Mouse (Mus musculus) layer of hippocampus, adult 2 months (tissue): Measurements from ENCODE around the gene Prss54. TPM values are rescaled to one million over a fixed set of nuclear protein-coding genes. Genes with fewer than 3 reads are reported as not detected.

ENCODE experiments used
- DNase-seq, 2 experiments: peaks; one replicate each; pipeline ENCODE4 v3.0.0; 2022; ENCODE audit warnings: low spot score in 2 of 2
- H3K27ac ChIP-seq: fragments of 200-600 bp; 2 replicates; pipeline ENCODE4 v1.8.1; 2022
- H3K4me3 ChIP-seq: fragments of 200-600 bp; 2 replicates; pipeline ENCODE4 v1.8.1; 2022; ENCODE audit warnings: mild to moderate bottlenecking
- CTCF ChIP-seq: fragments of 200-600 bp; conservative IDR thresholded peaks from 2 replicates; pipeline ENCODE4 v1.8.1; 2022; ENCODE audit warnings: antibody characterized with exemption, mild to moderate bottlenecking, moderate library complexity
- total RNA-seq, 2 experiments: library from RNA; stranded (reverse); gene quantifications; 2 replicates each; pipeline ENCODE4 v1.2.3; 2021

Gene Prss54
- total RNA-seq, 2 experiments from 2014 or later = 0.42 TPM; not detected in 1

DNA sequence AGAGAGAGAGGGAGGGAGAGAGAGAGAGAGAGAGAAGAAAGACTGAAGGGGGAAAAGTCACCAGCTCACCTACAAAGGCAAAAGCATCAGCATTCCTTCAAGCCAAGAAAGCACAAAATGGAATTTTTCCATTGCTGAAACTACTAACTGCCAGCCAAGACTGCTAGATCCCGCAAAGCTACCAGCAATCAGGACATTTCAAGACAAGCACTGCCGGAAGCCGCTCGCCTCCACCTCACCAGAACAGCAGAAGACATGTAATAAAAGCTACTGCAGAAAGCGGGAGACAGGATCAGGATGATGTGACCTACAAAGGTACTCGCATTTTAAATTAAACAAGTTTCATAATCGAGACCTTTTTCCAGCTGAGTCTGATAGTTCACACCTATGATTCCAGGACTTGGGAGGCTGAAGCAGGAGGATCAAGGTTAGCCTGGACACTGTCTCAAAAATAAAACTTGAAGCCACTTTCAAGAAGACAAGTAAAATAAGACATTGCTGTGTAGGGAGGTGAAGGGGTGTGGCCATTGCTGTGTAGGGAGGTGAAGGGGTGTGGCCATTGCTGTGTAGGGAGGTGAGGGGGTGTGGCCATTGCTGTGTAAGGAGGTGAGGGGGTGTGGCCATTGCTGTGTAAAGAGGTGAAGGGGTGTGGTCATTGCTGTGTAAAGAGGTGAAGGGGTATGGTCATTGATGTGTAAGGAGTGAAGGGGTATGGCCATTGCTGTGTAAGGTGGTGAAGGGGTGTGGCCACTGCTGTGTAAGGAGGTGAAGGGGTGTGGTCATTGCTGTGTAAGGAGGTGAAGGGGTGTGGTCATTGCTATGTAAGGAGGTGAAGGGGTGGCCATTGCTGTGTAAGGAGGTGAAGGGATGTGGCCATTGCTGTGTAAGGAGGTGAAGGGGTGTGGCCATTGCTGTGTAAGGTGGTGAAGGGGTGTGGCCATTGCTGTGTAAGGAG is 17.6 kb upstream of the Prss54 start:
- no peak for TF ChIP-seq CTCF
- DNase-seq = no peak
- no peak overlapping the region for H3K27ac ChIP-seq
- no peak overlapping the region for H3K4me3 ChIP-seq

DNA sequence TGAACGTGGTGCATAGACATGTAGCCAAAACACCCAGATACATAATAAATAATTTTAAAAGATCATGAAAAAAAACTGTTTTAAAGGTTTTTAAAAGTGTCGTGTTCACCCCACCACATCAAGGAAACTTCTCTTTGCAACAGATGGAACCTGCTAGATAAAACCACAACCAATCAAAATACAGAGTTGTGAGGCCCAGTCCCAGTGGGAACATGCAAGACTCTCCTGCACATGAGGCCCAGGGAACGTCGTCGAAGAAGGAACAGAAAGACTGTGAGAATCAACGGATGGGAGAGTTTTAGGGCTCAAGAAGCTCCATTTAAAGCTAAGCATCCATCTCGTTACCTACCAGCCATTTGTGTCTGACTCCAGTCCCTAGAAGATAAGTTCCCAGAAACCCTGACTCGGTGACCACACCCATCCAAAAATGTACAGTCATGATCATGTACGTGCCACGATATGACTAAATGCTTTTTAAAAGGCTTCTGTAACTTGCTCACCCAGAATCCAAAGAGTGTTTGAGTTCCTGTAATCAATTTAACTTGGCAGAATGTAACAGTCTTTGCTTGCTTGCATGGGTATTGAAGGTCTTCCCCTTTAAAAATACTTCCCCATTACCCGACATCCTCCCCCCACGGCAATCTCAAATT is 16.1 kb upstream of the Prss54 start:
- H3K27ac ChIP-seq = no peak overlapping the region
- H3K4me3 ChIP-seq = no peak overlapping the region
- TF ChIP-seq CTCF = no peak
- no peak for DNase-seq

DNA sequence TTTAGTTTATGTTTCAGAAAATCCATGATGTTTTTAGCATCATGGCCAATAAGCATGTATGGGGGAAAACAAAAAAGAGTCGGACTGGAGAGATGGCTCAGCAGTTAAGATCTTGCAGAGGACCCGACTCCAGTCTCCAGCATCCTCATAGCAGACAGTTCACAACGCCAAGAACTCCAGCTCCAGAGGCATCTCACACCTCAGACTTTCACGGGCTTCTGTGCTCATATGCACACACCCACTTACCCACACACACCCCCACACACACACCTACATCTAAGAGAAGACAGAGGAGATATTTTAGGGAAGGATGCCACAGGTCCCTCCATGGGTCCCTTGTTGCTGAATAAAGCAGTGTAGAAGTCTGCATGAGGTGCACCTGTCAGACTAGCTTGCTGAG is 14.4 kb upstream of the Prss54 start:
- TF ChIP-seq CTCF = no peak
- DNase-seq = no peak
- H3K27ac ChIP-seq = no peak overlapping the region
- no peak overlapping the region for H3K4me3 ChIP-seq

DNA sequence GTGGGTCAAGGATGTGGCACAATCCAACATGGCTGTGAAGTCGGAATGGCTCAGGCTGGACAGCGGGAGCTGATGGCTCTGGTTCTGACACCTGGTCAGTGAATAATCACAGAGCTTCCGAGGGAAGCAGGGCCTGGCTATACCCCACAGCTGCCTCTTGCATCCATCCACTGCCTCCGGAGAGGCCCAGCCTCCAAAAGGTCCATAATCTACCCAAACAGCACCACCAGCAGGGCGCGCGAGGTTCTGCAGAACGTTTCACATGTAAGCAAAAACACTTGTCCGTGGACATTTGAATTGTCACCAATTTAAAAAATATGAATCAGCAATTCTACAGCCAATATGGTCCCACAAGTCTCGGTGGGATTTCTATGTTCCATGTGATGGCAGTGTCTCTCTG is 13.1 kb upstream of the Prss54 start:
- TF ChIP-seq CTCF = peak; percentile 47
- DNase-seq = no peak
- no peak overlapping the region for H3K4me3 ChIP-seq
- no peak overlapping the region for H3K27ac ChIP-seq

DNA sequence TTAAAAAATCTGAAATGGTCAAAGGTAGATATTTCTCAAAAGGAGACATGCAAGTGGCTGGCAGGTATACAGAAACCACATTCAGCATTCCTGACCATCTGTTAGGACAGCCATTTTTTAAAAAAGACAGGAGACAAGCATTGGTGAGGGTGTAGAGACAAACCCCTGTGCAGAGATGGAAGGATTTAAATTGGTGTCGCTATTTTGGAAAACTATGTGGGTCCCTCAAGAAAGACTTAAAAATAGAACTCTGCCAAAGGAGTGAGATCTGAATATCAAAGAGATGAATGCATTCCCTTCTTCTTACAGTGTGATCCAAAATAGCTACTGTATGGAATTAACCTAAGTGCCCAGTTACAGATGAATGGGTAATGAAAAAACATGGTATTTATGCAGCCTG is 11.2 kb upstream of the Prss54 start:
- no peak for TF ChIP-seq CTCF
- Histone ChIP-seq H3K4me3 (no peak overlapping the region), H3K27ac (no peak overlapping the region)
- DNase-seq = no peak

DNA sequence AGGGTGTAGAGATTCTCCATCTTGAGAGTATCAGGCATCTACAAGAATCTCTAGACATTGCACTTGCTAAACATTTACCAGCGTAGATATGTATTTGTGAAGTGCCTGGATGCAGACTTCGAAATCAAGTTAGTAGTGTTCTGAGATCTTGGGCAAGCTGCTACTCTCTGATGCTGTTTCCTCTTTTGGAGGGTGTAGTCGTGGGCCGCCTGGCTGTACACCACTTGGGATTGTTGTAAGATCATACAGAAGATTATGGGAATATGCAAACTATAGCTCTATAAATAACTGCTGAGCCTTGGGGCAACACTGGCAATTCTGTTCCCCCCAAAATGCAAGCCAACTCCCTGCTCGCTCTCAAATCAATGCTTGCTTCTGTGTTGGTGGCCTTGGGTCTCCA is 3.0 kb downstream of the Prss54 start:
- H3K27ac ChIP-seq = no peak overlapping the region
- TF ChIP-seq CTCF = no peak
- no peak for DNase-seq
- H3K4me3 ChIP-seq = no peak overlapping the region

DNA sequence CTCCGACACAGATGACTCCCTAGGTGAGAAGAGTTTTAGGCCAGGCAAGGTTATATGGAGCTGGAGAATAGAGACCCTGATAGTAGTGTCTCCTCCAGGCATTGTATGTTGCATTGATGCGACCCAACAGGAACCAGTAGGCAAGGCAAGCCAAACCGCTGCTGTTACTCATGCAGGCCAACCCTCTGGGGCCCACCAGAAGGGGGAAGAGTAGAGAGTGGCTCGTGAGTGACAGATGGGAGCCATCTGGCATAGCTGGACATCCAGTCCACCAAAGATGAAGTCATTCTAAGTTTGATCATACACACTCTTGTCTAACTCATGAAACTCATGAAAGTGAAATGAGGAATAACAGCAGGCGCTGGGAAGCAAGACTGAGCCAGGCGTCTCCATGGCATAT is 9.3 kb downstream of the Prss54 start:
- no peak overlapping the region for H3K4me3 ChIP-seq
- no peak for DNase-seq
- TF ChIP-seq CTCF = no peak
- no peak overlapping the region for H3K27ac ChIP-seq

DNA sequence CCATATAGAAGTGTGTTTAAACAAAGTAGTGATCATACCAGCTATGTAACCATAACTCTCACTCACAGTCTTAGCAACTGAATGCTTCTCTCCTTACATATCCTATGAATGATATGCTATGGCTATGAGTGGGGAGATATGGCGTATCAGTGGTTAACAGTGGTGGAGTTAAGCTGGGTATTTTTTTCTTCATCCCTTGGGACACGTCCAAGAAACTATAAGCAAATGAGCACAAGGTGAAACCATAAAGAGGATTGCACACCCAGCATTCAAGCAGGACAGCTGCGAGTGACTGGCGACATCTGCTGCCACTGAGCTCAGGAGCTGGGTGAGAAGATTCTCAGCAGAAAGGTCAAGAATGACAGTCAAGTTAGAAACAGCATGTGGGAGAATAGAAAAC is 9.9 kb downstream of the Prss54 start:
- Histone ChIP-seq H3K4me3 (no peak overlapping the region), H3K27ac (no peak overlapping the region)
- TF ChIP-seq CTCF = no peak
- DNase-seq = no peak

DNA sequence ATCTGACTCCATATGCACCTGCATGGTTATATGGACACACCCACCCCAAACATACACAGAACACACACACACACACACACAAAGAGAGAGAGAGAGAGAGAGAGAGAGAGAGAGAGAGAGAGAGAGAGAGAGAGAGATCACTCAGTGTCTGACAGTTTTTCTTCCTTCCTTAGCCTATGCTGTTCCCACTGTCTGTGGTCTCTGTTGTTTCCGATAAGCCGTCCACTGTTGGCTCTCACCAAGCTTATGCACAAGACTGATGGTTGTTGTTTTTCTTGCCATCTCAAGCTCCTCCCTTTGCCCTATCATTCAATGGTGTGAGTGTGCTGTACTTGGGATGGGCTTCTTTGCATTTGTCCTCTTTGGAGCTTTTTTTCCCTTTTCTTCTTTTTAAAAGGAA is 20.2 kb downstream of the Prss54 start:
- Histone ChIP-seq H3K4me3 (no peak overlapping the region), H3K27ac (no peak overlapping the region)
- DNase-seq = no peak
- no peak for TF ChIP-seq CTCF

DNA sequence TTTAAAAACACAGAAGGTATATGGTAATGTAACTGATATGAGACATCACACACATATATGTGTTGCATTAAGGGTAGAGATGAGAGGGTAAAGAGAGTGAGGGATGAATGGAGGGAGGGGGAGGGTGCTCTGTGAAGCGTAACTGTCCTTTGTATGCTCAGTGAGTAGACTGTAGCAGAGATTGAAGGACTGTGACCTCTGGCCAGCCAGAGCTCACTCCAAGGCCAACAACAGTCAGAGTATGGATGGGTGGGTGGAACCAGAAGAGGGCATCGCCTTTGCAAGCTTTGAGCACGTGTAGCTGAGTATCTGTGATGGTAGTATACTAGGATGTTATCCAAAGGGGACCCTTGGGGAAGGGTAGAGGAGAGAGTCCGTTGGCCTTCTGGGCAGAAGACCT is 24.6 kb downstream of the Prss54 start:
- TF ChIP-seq CTCF = no peak
- DNase-seq = no peak

DNA sequence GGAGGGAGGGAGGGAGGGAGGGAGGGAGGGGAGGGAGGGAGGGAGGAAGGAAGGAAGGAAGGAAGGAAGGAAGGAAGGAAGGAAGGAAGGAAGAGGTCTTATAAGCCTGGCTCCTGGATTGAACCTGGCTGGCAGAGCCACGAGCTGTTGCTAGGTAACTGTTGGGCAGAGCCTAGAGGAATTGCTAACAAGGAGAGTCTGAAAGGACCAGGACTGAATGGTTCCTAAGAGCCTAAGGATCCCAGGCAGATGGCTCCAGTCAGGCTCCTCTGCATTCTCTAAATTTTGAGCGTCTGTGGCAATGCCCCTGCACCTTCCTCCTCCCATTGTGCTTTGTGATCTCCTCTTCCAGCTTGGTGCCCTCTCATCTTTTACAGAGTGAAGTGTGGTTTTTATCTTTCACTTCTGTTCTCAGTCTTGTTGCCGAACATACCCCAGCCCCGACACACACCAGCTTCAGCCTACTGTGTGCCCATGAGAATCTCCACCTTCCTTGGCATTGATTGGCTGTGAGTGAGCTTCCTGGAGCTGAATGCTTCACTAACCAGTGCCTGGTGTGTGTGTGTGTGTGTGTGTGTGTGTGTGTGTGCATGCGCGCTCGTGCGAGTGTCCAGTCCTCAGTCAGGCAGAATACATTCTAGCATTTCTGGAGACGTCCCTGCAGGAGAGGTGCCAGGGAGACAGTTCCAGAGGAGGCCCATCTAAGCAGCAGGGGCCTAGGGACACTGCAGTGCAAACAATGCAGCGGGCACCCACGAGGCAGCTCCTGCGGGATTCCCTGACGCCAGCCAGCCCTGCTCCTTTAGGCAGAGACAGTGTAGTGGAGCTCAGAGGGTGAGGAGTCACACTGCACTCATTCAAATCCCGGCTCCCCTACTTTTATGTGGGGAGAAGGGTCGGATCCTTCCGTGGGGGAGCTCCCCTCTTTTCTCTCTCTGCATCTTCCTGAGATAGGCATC is 26.0 kb downstream of the Prss54 start:
- DNase-seq = peak in 1 of 2 experiments; percentile 32
- no peak for TF ChIP-seq CTCF
- Histone ChIP-seq H3K4me3 (no peak overlapping the region; the same call in 1 of the 2 replicates), H3K27ac (no peak overlapping the region)

More for the DNA sequence above, 24.6 kb downstream of the Prss54 start:
- no peak overlapping the region for H3K4me3 ChIP-seq
- H3K27ac ChIP-seq = no peak overlapping the region

DNA sequence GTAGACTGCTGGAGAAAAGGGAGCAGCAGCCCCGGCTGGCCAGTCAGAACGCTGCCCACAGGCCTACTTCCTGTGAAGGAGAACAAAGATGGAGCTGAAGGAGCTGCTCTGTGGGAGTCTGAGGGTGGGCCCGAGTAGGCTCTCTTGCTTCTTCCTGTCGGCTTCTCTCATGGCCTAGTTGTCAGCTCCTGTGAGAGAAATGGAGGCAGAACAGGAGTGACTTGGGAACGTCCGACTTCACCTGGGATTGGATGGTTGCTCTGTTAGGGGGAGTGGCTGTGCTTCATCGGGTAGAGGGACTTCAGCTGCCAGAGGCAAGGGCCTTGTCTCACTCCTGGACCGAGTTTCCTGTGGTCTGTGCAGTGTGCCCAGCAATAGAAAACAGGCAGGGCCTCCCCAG is 28.2 kb downstream of the Prss54 start:
- no peak overlapping the region for H3K27ac ChIP-seq
- no peak overlapping the region for H3K4me3 ChIP-seq
- no peak for TF ChIP-seq CTCF
- DNase-seq = no peak

DNA sequence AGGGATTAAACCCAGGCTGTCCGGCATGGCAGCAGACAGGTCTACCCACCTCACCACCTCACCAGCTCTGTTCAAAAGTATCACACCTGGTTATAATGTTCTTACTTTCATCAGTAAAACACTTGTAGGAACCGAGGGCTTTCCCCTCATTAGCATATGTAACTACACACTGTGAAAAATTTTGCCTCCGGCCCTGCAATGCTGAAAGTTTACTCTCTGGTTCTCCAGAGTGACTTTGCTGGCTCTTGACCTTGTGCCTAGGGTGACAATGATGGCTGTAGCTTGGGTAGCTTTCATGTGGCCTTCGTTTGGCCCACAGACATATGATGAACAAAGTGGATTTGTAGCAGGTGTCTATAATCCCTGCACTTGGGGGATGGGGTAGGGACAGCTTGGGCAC is 29.2 kb downstream of the Prss54 start:
- no peak for DNase-seq
- H3K27ac ChIP-seq = no peak overlapping the region
- no peak overlapping the region for H3K4me3 ChIP-seq
- TF ChIP-seq CTCF = no peak
